Mouse (Mus musculus) hindlimb bud, embryonic 11.5 days (tissue): ENCODE measurements at regions not wholly inside any gene's neighbourhood (a gene's known extent, or its start where the extent isn't known, plus 50 kb on each side); places are given as distances from the start of the nearest gene placed in this dataset.

Experiments used
- DNase-seq: peaks from one replicate; pipeline ENCODE4 v3.0.0-alpha.2; 2012; ENCODE audit warnings: low read depth, low spot score; ENCODE audit errors: extremely low spot score

GRCm38 (mm10) chr14:60439106-60439505, 66.0 kb downstream of the Amer2 start:
- DNase-seq, result no peak

GRCm38 (mm10) chr14:60443821-60444551, 70.9 kb downstream of the Amer2 start:
- DNase-seq, result no peak

DNA sequence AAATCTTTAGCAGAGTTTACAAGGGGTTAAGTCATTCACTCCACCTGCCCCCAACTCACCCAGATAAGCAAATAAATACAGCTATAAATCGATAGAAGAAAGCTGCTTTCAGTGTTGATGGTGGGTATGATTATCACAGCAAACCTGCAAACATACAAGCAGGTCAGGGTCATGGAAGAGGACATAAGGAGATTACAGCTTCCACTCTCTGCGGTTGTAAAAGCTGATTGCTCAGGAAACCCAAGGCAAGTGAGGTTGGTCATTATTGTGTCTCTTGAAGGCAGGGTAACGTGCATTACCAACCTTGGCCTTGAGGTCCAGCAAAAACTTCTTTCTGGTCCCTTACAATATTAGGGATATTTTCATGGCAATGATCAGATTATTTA, 71.5 kb downstream of the Amer2 start:
- no peak for DNase-seq

DNA sequence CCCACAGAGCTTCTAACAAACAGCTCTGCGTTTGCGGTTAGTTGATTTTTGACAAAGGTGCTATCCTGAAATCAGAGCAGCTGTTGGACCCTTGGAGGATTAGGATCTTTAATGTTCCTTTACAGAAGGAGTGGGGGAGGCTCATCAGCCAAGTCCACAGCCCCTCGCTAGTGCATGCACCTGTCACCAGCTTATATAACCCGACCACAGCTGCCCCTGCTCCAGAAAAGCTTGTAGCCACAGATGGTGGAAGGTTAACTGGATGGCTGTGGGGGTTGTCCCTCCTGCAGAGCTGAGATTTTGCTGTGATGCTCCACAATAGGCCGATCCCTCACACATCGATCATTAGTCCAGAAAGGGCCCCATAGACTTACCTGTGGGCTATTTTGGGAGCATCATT, 73.0 kb downstream of the Amer2 start:
- DNase-seq, result no peak

- no peak for DNase-seq
Measured at GRCm38 (mm10) chr14:60451216-60451615, 78.2 kb downstream of the Amer2 start.

- no peak for DNase-seq
Measured at GRCm38 (mm10) chr14:60451684-60452083, 78.6 kb downstream of the Amer2 start.

GRCm38 (mm10) chr14:60456767-60457166, 83.7 kb downstream of the Amer2 start:
- no peak for DNase-seq

GRCm38 (mm10) chr14:60484996-60485888, 112.2 kb downstream of the Amer2 start:
- DNase-seq, result peak; percentile 64

- DNase-seq, result no peak
Measured at GRCm38 (mm10) chr14:60485889-60486274, 112.8 kb downstream of the Amer2 start.

- DNase-seq, result no peak
Measured at GRCm38 (mm10) chr14:60486278-60486935, 113.3 kb downstream of the Amer2 start.

DNA sequence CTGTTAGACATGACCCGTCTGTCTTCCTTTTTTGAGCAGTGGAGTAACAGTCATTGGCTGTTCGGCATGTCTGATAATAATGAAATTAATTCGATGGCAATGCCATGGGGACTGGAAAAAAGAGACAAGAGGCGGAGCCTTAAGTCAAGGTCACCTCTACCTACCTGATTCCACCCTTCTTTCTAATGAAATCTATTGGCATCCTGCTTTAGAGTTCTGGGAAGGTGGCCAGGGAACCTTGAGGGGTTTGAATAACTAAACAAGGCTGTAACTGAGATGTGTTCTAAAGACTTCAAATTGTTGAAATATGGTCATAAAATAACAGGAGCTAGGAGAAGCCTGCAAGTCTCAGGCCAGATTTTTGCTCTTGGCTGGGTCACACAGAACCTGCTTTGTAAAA, 116.1 kb downstream of the Amer2 start:
- no peak for DNase-seq

DNA sequence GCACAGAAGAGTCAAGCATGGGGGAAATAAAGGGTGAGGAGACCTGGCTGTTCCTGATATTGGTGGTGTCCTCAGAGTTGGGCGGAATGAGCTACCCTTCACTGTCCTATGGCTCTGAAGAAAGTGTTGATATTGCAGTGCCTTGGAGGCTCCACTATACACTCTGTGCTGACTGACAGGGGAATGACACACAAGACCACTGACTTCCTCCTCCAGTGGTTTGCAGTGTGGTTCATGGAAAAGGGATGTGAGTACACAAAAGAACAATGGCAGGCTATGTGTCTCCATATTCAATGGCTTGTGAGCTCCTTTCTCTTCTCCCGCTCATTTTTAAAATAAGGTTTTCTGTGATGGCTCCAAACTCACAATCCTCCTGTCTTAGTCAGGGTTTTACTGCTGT, 117.8 kb downstream of the Amer2 start:
- no peak for DNase-seq

DNA sequence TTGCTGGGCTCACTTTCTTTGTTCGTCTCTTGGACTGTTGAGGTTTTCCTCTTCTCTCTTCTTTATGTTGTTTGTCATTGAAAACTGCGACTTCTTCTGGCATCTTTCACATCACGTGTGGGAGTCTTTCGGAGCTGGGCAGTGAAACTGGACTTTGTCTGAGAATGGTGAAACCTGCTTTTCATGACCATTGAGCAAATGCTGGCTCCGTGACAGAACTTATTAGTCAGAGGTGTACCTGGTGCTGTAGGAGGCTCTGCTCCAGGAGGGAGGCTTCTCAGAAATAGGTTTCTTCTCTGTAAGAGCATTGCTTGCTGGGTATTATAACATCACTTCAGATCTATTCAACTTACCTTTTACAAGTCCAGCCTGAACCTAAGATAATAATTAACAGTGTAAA, 122.4 kb downstream of the Amer2 start:
- DNase-seq, result no peak

GRCm38 (mm10) chr14:60502552-60502951, 129.5 kb downstream of the Amer2 start:
- no peak for DNase-seq

DNA sequence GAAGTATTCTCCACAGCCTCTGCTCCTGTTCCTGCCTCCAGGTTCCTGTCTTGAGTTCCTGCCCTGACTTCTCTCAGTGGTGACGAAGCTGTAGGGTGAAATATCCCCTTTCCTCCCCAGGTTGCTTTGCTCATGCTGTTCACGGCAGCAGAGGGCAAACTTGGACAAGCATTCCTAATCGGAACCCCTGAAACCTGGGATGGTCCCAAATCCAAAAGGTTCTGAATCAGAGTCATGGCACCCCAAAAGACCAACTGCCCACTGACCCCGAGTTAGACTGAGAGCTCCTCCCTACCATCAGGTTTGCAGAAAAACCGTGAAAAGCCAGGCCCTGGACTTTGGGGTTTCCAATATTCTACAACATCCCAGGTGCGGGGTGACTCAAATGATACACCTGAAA, 128.7 kb upstream of the Spata13 start:
- no peak for DNase-seq

GRCm38 (mm10) chr14:60506296-60506695, 127.5 kb upstream of the Spata13 start:
- DNase-seq, result no peak

DNA sequence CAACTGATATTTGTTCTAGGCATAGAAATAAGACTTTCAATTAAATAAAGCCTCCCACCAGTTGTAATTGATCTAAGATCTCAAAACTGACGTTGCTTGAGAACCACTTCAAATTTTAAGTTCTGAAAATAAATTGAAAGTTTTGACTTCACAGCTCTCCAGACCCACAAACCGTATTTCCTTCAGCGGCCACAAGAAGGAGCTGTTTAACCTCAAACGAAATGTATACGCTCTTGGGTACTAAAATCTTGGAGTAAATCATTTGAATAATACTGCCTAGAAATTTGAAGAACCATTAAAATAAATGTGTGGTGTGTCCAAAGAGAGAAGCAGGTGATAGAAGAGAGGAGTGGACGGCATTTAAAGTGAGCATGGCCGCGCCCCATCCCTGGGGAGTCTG, 120.2 kb upstream of the Spata13 start:
- DNase-seq, result peak; percentile 39

- no peak for DNase-seq
Measured at GRCm38 (mm10) chr14:60515094-60515786, 118.6 kb upstream of the Spata13 start.

DNA sequence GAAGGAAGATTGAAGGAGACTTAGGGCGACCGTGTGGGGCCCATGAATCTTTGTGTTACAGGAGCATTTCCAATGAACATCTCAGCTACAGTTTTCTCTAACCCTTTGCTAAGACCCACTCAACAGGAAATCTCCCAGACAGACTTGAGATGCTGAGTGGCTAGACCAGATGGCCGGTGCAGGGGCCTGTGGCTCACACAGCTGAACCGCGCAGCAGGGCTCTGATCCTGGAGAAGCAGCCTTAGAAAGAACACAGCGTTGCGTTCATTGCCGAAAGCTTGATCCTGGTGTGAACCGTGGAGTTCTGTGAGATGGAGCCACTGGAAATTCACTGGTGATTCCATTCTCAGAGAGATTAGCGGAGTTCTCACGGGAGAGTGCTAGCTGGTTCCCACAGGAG, 115.9 kb upstream of the Spata13 start:
- DNase-seq, result no peak

GRCm38 (mm10) chr14:60523010-60523409, 110.8 kb upstream of the Spata13 start:
- no peak for DNase-seq

DNA sequence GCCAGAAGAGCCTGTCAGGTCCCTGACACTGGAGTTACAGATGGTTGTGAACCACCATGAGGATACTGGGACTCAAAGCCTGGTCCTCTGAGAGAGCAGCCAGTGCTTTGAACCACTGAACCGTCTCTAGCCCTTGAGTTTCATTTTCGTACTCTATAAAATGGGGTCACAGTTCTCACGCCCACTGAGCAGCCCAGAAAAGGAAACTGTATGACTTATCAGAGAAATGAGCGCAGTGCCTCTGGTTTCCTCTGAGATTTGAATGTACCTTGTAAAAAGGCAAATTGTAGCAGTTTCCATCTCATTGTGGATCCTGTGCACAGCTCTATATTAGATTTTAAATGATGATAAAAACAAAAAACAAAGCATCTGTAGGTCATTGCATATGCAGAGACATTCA, 108.9 kb upstream of the Spata13 start:
- no peak for DNase-seq
